Mouse (Mus musculus): ENCODE measurements around the gene Pip4k2b. TPM values are rescaled to one million over a fixed set of nuclear protein-coding genes. Genes with fewer than 3 reads are reported as not detected.
A peak's percentile ranks its signal among the peaks of the same experiment; 100 is the strongest.

Gene Pip4k2b
- polyA plus RNA-seq, 1 experiment from 2014 or later: 6.2 TPM

DNA sequence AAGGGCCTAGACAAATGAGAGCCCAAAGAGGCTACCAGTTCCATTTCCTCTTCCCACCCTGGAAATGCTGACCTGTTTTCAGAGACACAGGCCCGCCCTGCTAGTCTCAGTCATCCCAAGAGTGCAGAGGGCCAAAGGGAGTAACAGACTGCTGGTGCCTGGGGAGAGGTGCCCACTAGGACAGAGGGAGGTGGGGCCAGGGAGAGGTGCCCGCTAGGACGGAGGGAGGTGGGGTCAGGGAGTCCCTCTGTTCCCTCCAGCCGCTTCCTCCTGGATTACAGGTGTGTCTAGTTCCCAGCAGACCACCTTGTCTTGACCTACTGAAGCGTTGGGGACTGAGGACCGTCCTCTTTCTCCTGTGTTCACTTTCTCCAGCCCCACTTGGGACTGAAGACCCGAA, 59.7 kb downstream of the Pip4k2b start:
- no peaks in the 10 kb centered on the region for H3K9me3 ChIP-seq (ENCODE audit: control insufficient read depth, low read length)
- WGBS: 48% methylated on average over 7 of the region's 7 CpGs
- no peaks in the 10 kb centered on the region for H3K27me3 ChIP-seq (ENCODE audit: control insufficient read depth, insufficient read depth, low read length)
- H3K36me3 ChIP-seq (ENCODE audit: control insufficient read depth, insufficient read depth, low read length): peaks cover 34% of the 10 kb centered on the region
- no peak for ATAC-seq (ENCODE audit: low read depth)
- 0 out of 2 replicates have a peak overlapping the region, but pooled peaks have one; percentile 8 for H3K9ac ChIP-seq (replicated peaks; ENCODE audit: low read depth, low read length)
- peaks cover 10% of the 10 kb centered on the region; the same call in 1 of the 2 replicates for H3K4me1 ChIP-seq (ENCODE audit: control insufficient read depth, insufficient read depth, low read length)
- H3K4me3 ChIP-seq (ENCODE audit: low read depth, low read length): no peak overlapping the region
- H3K27ac ChIP-seq (ENCODE audit: low read depth, low read length): 0 out of 2 replicates have a peak overlapping the region, but pooled peaks have one; percentile 34
- H3K4me2 ChIP-seq (ENCODE audit: low read depth, low read length): peak overlapping the region; percentile 85; the same call in 1 of the 2 replicates

DNA sequence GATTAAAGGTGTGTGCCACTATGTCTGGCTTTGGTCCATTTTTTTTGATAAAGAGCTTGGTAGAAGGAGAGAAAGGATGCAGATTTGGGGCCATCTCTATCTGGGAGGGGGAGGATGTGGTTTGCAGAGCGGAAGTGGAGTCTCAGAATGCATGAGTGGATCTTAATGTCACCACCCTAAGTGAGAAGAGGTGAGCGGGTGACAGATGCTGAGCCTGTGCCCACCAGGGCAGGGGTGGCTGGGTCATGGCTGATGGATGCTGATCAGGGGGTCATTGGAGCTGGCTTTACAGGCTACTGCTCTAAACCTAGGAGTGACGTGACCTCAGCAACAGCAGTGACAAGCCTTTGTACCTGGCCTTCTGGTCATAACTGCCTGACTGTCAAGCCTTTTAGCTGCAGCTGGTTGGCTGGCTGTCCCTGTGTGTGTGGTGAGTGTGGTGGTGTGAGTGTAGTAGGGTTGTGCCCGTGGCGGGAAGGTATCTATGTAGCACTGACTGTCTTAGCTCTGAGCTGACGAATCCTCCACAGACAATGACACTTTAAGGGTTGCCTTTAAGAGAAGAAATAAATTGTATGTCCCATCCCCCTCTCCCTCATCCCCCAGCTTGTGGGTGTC, 60.3 kb downstream of the Pip4k2b start:
- H3K4me3 ChIP-seq (ENCODE audit: low read depth, low read length): no peak overlapping the region
- 75% methylated on average over 6 of the region's 6 CpGs for WGBS
- no peak overlapping the region for H3K9ac ChIP-seq (replicated peaks; ENCODE audit: low read depth, low read length)
- no peaks in the 10 kb centered on the region for H3K9me3 ChIP-seq (ENCODE audit: control insufficient read depth, low read length)
- no peak overlapping the region for H3K4me2 ChIP-seq (ENCODE audit: low read depth, low read length)
- peaks cover 10% of the 10 kb centered on the region; the same call in 1 of the 2 replicates for H3K4me1 ChIP-seq (ENCODE audit: control insufficient read depth, insufficient read depth, low read length)
- no peaks in the 10 kb centered on the region for H3K27me3 ChIP-seq (ENCODE audit: control insufficient read depth, insufficient read depth, low read length)
- no peak for ATAC-seq (ENCODE audit: low read depth)
- peaks cover 34% of the 10 kb centered on the region for H3K36me3 ChIP-seq (ENCODE audit: control insufficient read depth, insufficient read depth, low read length)
- no peak overlapping the region for H3K27ac ChIP-seq (ENCODE audit: low read depth, low read length)

DNA sequence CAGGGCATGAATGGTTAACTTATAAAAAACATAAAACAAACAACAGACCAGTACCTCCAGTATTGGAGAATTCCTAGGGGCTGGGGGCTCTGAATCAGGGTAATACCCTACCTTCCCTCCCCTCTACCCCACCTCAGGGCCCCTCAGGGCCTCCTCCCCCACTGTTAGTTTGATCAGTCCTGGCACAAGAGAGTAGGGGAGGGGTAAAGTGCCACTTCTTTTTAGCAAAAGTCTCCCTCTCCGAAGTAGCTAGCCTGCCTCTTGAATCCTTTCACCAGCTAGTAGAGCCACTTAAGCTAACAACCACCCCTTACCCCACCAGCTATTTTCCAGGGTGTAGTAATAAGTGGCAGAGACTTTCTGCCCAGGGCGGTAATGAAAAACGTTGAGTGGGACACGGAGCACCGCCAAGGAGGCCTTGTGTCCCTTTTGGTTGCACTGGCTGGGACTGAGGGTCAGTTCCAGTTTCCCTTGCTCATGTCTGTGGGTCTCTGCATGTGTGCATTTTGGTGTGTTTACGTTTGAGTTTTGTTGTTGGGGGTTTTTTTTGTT, 61.9 kb downstream of the Pip4k2b start:
- Histone ChIP-seq H3K9me3 (ENCODE audit: control insufficient read depth, low read length) (no peaks in the 10 kb centered on the region), H3K27me3 (ENCODE audit: control insufficient read depth, insufficient read depth, low read length) (no peaks in the 10 kb centered on the region), H3K4me3 (ENCODE audit: low read depth, low read length) (no peak overlapping the region), H3K36me3 (ENCODE audit: control insufficient read depth, insufficient read depth, low read length) (peaks cover 40% of the 10 kb centered on the region), H3K4me2 (ENCODE audit: low read depth, low read length) (no peak overlapping the region), H3K9ac (replicated peaks; ENCODE audit: low read depth, low read length) (no peak overlapping the region), H3K27ac (ENCODE audit: low read depth, low read length) (no peak overlapping the region), H3K4me1 (ENCODE audit: control insufficient read depth, insufficient read depth, low read length) (peaks cover 10% of the 10 kb centered on the region; the same call in 1 of the 2 replicates)
- no peak for ATAC-seq (ENCODE audit: low read depth)
- 85% methylated on average over 6 of the region's 6 CpGs for WGBS

DNA sequence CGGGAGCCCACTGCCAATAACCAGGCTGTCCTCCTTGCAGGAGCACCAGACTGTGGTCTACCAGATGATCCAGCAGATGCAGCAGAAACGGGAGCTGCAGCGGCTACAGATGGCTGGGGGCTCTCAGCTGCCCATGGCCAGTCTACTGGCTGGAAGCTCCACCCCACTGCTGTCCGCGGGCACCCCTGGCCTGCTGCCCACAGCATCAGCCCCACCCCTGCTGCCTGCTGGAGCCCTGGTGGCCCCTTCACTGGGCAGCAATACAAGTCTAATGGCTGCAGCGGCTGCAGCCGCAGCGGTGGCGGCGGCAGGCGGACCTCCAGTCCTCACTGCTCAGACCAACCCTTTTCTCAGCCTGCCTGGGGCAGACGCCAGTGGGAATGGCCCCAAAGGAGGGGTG, 64.1 kb downstream of the Pip4k2b start:
- WGBS: 65% methylated on average over 12 of the region's 12 CpGs
- Histone ChIP-seq H3K4me1 (ENCODE audit: control insufficient read depth, insufficient read depth, low read length) (0 out of 2 replicates have a peak, but pooled peaks cover 2% of the 10 kb centered on the region), H3K9ac (replicated peaks; ENCODE audit: low read depth, low read length) (no peak overlapping the region), H3K27ac (ENCODE audit: low read depth, low read length) (no peak overlapping the region), H3K4me3 (ENCODE audit: low read depth, low read length) (no peak overlapping the region), H3K4me2 (ENCODE audit: low read depth, low read length) (no peak overlapping the region), H3K36me3 (ENCODE audit: control insufficient read depth, insufficient read depth, low read length) (peaks cover 48% of the 10 kb centered on the region), H3K9me3 (ENCODE audit: control insufficient read depth, low read length) (no peaks in the 10 kb centered on the region), H3K27me3 (ENCODE audit: control insufficient read depth, insufficient read depth, low read length) (no peaks in the 10 kb centered on the region)
- ATAC-seq (ENCODE audit: low read depth): peak; percentile 61; the same call in 1 of the 2 replicates

DNA sequence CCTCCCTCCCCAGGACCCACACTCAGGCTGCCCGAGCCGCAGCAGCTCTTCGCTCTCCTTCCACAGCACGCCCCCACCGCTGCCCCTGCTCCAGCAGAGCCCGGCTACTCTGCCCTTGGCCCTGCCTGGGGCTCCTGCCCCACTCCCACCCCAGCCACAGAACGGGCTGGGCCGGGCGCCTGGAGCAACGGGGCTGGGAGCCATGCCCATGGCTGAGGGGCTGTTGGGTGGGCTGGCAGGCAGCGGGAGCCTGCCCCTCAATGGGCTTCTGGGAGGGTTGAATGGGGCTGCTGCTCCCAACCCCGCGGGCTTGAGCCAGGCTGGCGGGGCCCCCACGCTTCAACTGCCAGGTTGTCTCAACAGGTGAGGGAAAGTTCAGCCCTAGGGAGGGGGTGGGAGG, 66.2 kb downstream of the Pip4k2b start:
- Histone ChIP-seq H3K9ac (replicated peaks; ENCODE audit: low read depth, low read length) (no peak overlapping the region), H3K4me1 (ENCODE audit: control insufficient read depth, insufficient read depth, low read length) (0 out of 2 replicates have a peak, but pooled peaks cover 2% of the 10 kb centered on the region), H3K9me3 (ENCODE audit: control insufficient read depth, low read length) (no peaks in the 10 kb centered on the region), H3K27me3 (ENCODE audit: control insufficient read depth, insufficient read depth, low read length) (no peaks in the 10 kb centered on the region), H3K36me3 (ENCODE audit: control insufficient read depth, insufficient read depth, low read length) (peaks cover 68% of the 10 kb centered on the region), H3K27ac (ENCODE audit: low read depth, low read length) (no peak overlapping the region; the same call in 1 of the 2 replicates), H3K4me3 (ENCODE audit: low read depth, low read length) (no peak overlapping the region), H3K4me2 (ENCODE audit: low read depth, low read length) (no peak overlapping the region)
- WGBS: 80% methylated on average over 15 of the region's 15 CpGs
- no peak for ATAC-seq (ENCODE audit: low read depth)

DNA sequence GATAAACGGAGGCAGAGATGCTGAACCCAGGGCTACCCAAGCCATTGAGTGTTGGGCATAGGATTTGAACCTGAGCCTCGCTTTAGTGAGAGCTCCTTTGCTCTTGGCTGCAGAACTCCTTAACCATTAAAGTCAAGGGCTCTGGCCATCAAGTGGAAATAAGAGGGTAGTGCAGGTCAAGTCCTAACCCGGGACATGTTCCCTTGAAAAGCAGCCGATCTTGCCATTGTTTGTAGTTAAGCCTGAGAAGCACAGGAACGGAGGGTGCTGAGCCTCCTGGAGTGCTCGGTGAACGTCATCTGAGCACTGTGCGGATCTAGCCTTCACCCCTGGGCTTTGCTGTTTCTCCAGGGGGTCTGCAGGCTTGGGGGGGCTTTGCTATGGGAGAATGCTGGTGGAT, 66.7 kb downstream of the Pip4k2b start:
- H3K9ac ChIP-seq (replicated peaks; ENCODE audit: low read depth, low read length): no peak overlapping the region
- ATAC-seq (ENCODE audit: low read depth): no peak
- H3K27me3 ChIP-seq (ENCODE audit: control insufficient read depth, insufficient read depth, low read length): no peaks in the 10 kb centered on the region
- H3K4me2 ChIP-seq (ENCODE audit: low read depth, low read length): no peak overlapping the region
- 0 out of 2 replicates have a peak, but pooled peaks cover 2% of the 10 kb centered on the region for H3K4me1 ChIP-seq (ENCODE audit: control insufficient read depth, insufficient read depth, low read length)
- 56% methylated on average over 8 of the region's 8 CpGs for WGBS
- H3K27ac ChIP-seq (ENCODE audit: low read depth, low read length): no peak overlapping the region
- no peak overlapping the region for H3K4me3 ChIP-seq (ENCODE audit: low read depth, low read length)
- no peaks in the 10 kb centered on the region for H3K9me3 ChIP-seq (ENCODE audit: control insufficient read depth, low read length)
- H3K36me3 ChIP-seq (ENCODE audit: control insufficient read depth, insufficient read depth, low read length): peaks cover 72% of the 10 kb centered on the region

DNA sequence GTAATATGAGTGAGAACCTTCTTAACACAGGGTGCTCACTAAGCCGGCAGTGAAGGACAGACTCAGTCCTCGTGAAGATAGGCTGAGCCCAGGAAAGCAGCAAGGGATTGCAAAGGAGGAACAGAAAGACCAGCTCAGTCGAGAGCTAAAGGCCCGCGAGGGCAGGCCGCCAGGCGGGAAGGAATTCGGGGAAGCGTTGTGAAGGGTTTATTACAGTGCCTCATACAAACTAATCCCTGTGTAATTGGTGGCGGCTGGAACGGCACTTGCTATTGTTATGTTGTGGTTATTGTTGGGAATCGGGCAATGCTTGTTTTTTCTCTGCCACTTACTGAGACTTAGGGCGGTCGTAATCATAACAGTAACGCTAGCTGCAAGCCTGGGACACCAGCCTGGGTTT, 67.1 kb downstream of the Pip4k2b start:
- Histone ChIP-seq H3K9me3 (ENCODE audit: control insufficient read depth, low read length) (no peaks in the 10 kb centered on the region), H3K27me3 (ENCODE audit: control insufficient read depth, insufficient read depth, low read length) (no peaks in the 10 kb centered on the region), H3K4me1 (ENCODE audit: control insufficient read depth, insufficient read depth, low read length) (0 out of 2 replicates have a peak, but pooled peaks cover 2% of the 10 kb centered on the region), H3K36me3 (ENCODE audit: control insufficient read depth, insufficient read depth, low read length) (peaks cover 77% of the 10 kb centered on the region), H3K9ac (replicated peaks; ENCODE audit: low read depth, low read length) (no peak overlapping the region), H3K4me3 (ENCODE audit: low read depth, low read length) (no peak overlapping the region), H3K4me2 (ENCODE audit: low read depth, low read length) (no peak overlapping the region), H3K27ac (ENCODE audit: low read depth, low read length) (no peak overlapping the region)
- WGBS: 27% methylated on average over 15 of the region's 15 CpGs
- ATAC-seq (ENCODE audit: low read depth): no peak

DNA sequence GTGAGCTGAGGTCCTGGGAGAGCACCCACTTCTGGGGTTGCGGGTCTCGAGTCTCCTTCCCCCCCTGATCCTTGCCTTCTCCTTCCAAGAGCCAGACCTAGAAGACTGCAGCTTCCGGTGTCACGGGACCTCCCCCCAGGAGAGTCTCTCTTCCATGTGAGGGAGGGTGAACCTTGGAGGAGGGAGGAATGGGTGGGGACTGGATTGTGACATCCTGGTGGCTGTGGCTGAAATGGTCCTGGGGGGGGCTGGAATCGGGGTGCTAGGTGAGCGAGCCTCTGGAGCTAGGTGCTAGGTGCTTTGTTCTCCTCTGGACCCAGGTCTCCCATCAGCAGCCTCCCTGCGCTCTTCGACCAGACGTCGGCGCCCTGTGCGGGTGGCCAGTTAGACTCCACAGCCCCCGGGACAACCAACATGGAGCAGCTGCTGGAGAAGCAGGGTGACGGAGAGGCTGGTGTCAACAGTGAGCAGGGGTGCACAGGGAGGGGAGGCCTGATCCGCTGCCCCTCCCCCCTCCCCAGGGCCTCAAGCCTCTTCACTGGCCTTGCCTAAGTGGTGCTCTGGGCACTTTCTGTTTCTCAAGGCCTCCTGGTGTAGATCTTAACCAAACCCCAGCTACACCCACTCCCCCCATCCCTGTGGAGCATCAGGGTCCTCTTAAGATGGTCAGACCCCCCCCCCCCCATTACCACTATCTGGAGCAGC, 68.3 kb downstream of the Pip4k2b start:
- H3K9me3 ChIP-seq (ENCODE audit: control insufficient read depth, low read length): no peaks in the 10 kb centered on the region
- no peaks in the 10 kb centered on the region for H3K27me3 ChIP-seq (ENCODE audit: control insufficient read depth, insufficient read depth, low read length)
- H3K4me3 ChIP-seq (ENCODE audit: low read depth, low read length): no peak overlapping the region
- H3K36me3 ChIP-seq (ENCODE audit: control insufficient read depth, insufficient read depth, low read length): peaks cover 76% of the 10 kb centered on the region
- H3K4me1 ChIP-seq (ENCODE audit: control insufficient read depth, insufficient read depth, low read length): 0 out of 2 replicates have a peak, but pooled peaks cover 2% of the 10 kb centered on the region
- ATAC-seq (ENCODE audit: low read depth): no peak
- no peak overlapping the region for H3K9ac ChIP-seq (replicated peaks; ENCODE audit: low read depth, low read length)
- no peak overlapping the region for H3K27ac ChIP-seq (ENCODE audit: low read depth, low read length)
- H3K4me2 ChIP-seq (ENCODE audit: low read depth, low read length): no peak overlapping the region
- 80% methylated on average over 12 of the region's 15 CpGs for WGBS

DNA sequence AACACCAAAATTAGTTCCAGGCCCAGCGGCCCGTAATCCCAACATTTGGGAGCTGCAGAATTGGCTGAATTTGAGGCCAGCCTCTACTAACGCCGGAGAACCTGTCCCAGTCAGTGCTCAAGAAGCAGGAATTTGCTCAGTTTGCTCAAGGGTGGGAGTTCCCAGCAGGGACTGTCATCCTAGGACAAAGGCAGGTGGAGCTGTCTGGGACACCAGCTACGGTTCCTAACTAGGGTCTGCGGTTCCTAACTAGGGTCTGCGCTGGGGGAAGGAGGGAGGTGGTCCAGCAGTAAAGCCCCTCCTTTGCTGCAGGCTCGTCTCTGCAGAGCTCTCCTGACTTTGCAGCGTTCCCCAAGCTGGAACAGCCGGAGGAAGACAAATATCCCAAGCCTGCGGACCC, 71.4 kb downstream of the Pip4k2b start:
- peaks cover 73% of the 10 kb centered on the region for H3K36me3 ChIP-seq (ENCODE audit: control insufficient read depth, insufficient read depth, low read length)
- H3K9me3 ChIP-seq (ENCODE audit: control insufficient read depth, low read length): no peaks in the 10 kb centered on the region
- no peaks in the 10 kb centered on the region for H3K27me3 ChIP-seq (ENCODE audit: control insufficient read depth, insufficient read depth, low read length)
- no peak overlapping the region for H3K27ac ChIP-seq (ENCODE audit: low read depth, low read length)
- no peak for ATAC-seq (ENCODE audit: low read depth)
- no peak overlapping the region for H3K4me3 ChIP-seq (ENCODE audit: low read depth, low read length)
- no peak overlapping the region for H3K9ac ChIP-seq (replicated peaks; ENCODE audit: low read depth, low read length)
- 0 out of 2 replicates have a peak, but pooled peaks cover 2% of the 10 kb centered on the region for H3K4me1 ChIP-seq (ENCODE audit: control insufficient read depth, insufficient read depth, low read length)
- no peak overlapping the region for H3K4me2 ChIP-seq (ENCODE audit: low read depth, low read length)
- WGBS: 84% methylated on average over 11 of the region's 11 CpGs

Data from neural tube, embryonic 14.5 days (tissue).